Mouse (Mus musculus): Measurements from ENCODE around the gene Trpm8.

The Trpm8 gene

GRCm38 (mm10) chr1:88246386-88246785 lies 31.1 kb upstream of the Trpm8 start:
- no peak for DNase-seq (ENCODE audit: extremely low read depth, low read depth, low spot score)

GRCm38 (mm10) chr1:88247660-88248059 lies 29.8 kb upstream of the Trpm8 start:
- DNase-seq (ENCODE audit: extremely low read depth, low read depth, low spot score), result no peak

GRCm38 (mm10) chr1:88248658-88249057 lies 28.8 kb upstream of the Trpm8 start:
- DNase-seq (ENCODE audit: extremely low read depth, low read depth, low spot score), result no peak

GRCm38 (mm10) chr1:88249596-88249995 lies 27.9 kb upstream of the Trpm8 start:
- no peak for DNase-seq (ENCODE audit: extremely low read depth, low read depth, low spot score)

GRCm38 (mm10) chr1:88250023-88250422 lies 27.4 kb upstream of the Trpm8 start:
- no peak for DNase-seq (ENCODE audit: extremely low read depth, low read depth, low spot score)

- DNase-seq (ENCODE audit: extremely low read depth, low read depth, low spot score), result no peak
Measured at GRCm38 (mm10) chr1:88253106-88253505, 24.4 kb upstream of the Trpm8 start.

GRCm38 (mm10) chr1:88253540-88253939 lies 23.9 kb upstream of the Trpm8 start:
- DNase-seq (ENCODE audit: extremely low read depth, low read depth, low spot score), result no peak

- no peak for DNase-seq (ENCODE audit: extremely low read depth, low read depth, low spot score)
Measured at GRCm38 (mm10) chr1:88254793-88255465, 22.5 kb upstream of the Trpm8 start.

- no peak for DNase-seq (ENCODE audit: extremely low read depth, low read depth, low spot score)
Measured at GRCm38 (mm10) chr1:88255466-88255857, 22.0 kb upstream of the Trpm8 start.

GRCm38 (mm10) chr1:88255989-88256754 lies 21.3 kb upstream of the Trpm8 start:
- DNase-seq (ENCODE audit: extremely low read depth, low read depth, low spot score), result no peak

GRCm38 (mm10) chr1:88256886-88257663 lies 20.4 kb upstream of the Trpm8 start:
- DNase-seq (ENCODE audit: extremely low read depth, low read depth, low spot score), result no peak

GRCm38 (mm10) chr1:88257681-88258080 lies 19.8 kb upstream of the Trpm8 start:
- DNase-seq (ENCODE audit: extremely low read depth, low read depth, low spot score), result no peak

GRCm38 (mm10) chr1:88258361-88258760 lies 19.1 kb upstream of the Trpm8 start:
- DNase-seq (ENCODE audit: extremely low read depth, low read depth, low spot score), result no peak

GRCm38 (mm10) chr1:88258881-88259642 lies 18.4 kb upstream of the Trpm8 start:
- DNase-seq (ENCODE audit: extremely low read depth, low read depth, low spot score), result no peak

- DNase-seq (ENCODE audit: extremely low read depth, low read depth, low spot score), result no peak
Measured at GRCm38 (mm10) chr1:88259643-88260024, 17.8 kb upstream of the Trpm8 start.

GRCm38 (mm10) chr1:88260114-88260513 lies 17.3 kb upstream of the Trpm8 start:
- no peak for DNase-seq (ENCODE audit: extremely low read depth, low read depth, low spot score)

- DNase-seq (ENCODE audit: extremely low read depth, low read depth, low spot score), result no peak
Measured at GRCm38 (mm10) chr1:88260604-88261377, 16.7 kb upstream of the Trpm8 start.

- DNase-seq (ENCODE audit: extremely low read depth, low read depth, low spot score), result no peak
Measured at GRCm38 (mm10) chr1:88261706-88262105, 15.8 kb upstream of the Trpm8 start.

- DNase-seq (ENCODE audit: extremely low read depth, low read depth, low spot score), result peak; percentile 58
Measured at GRCm38 (mm10) chr1:88262255-88262654, 15.2 kb upstream of the Trpm8 start.

- no peak for DNase-seq (ENCODE audit: extremely low read depth, low read depth, low spot score)
Measured at GRCm38 (mm10) chr1:88262961-88263360, 14.5 kb upstream of the Trpm8 start.
